Mouse (Mus musculus) lung, postnatal 0 days (tissue): ENCODE data around the gene Itprid1.

Source experiments
- CTCF ChIP-seq: IDR thresholded peaks from 2 replicates; pipeline ENCODE4 v1.5.1; 2016; ENCODE audit warnings: antibody characterized with exemption, mild to moderate bottlenecking
- EP300 ChIP-seq: IDR thresholded peaks from 2 replicates; pipeline ENCODE4 v1.6.1; 2016; ENCODE audit warnings: antibody characterized with exemption, mild to moderate bottlenecking, control low read depth

GRCm38 (mm10) chr6:55852589-55852988 lies 15.9 kb downstream of the Itprid1 start:
- TF ChIP-seq CTCF (no peak), EP300 (no peak)
